ENCODE assay signal across 8 mouse cellular contexts in the genomic region with DNA sequence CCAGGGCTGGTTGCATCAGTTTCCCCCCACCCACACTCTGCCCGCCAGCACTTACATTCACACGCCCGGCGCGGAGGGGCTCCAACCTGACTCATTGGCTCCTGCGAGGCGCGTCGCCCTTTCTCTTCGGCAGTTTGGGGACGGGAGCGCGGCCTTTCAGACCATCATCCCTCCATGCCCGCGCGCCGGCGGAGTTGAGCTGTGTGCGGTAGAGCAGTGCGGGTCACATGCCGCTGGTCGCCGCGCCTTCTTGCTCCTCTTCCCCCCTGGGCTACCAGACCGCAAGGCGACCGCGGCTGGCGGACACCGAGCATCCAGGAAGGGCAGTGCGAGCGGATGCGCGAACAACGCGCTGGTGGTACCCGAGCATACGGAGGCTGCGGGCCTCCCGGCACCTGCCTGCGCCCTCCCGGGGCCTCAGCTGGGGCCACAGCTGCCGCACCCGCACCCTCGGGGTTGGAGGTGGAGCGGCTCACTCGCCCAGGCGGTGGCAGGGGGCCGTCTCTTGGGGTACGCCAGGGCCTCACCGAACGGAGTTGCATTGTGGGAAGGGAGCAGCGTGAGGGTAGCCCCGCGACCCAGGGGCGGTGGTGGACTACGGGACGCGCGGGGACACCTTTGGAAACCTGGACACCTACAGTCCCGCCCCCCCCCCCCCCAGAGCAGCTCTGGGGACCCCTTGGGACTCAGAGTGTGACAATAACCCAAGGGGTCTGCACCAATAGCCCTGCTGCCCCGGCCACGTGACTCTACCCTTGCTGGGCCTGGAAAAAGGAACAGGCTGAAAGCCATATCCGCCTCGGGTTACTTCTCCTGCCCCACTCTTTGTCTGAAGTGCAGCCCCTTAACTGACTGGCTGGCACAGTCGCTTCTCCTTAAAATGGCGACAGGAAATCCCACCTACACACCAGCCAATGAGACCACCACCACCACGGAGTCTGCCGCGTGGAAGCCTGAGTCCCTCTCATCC. TPM values are rescaled to one million over a fixed set of nuclear protein-coding genes. Genes with fewer than 3 reads are reported as not detected.
DNase-seq lines count a peak whose midpoint lies in the region; ATAC-seq and TF ChIP-seq lines count a peak whose summit lies in the region.

A gene (minus strand): TSS at position 478 of the 970 bp plus-strand sequence.

- H3K9ac ChIP-seq in kidney, postnatal 0 days (ENCODE audit: low read depth, low read length) = peak within 1 kb of the TSS; percentile 75
- peak within 1 kb of the TSS; percentile 80 for H3K9ac ChIP-seq in liver, embryonic 13.5 days
- peak within 1 kb of the TSS; percentile 90 for H3K9ac ChIP-seq in stomach, embryonic 16.5 days (ENCODE audit: low read length)

- TF ChIP-seq CTCF in cortical plate, adult 2 months (IDR thresholded peaks at IDR 0.05; ENCODE audit: extremely low read depth, insufficient read depth, low read length) = no peak
- TF ChIP-seq CTCF in kidney, postnatal 0 days (IDR thresholded peaks at IDR 0.05; ENCODE audit: low read depth) = no peak

- peak; percentile 87 for DNase-seq in 416B (ENCODE audit: low read depth)
- DNase-seq in kidney, postnatal 0 days (ENCODE audit: low spot score) = peak; percentile 73
- peak; percentile 47 for DNase-seq in liver, embryonic 13.5 days
- peak; percentile 74 to 77 for DNase-seq in natural killer cell, adult 2 months (ENCODE audit: low spot score in 2 of 2)

- TF ChIP-seq POLR2A in cortical plate, adult 2 months (IDR thresholded peaks at IDR 0.05; ENCODE audit: extremely low read depth, insufficient read depth, low read length) = no peak

- H3K27ac ChIP-seq in cortical plate, adult 2 months (ENCODE audit: insufficient read depth, low read length) = peak within 1 kb of the TSS; percentile 97
- H3K27ac ChIP-seq in kidney, postnatal 0 days = peak within 1 kb of the TSS; percentile 93
- peak within 1 kb of the TSS; percentile 83 for H3K27ac ChIP-seq in liver, embryonic 13.5 days
- H3K27ac ChIP-seq in stomach, embryonic 16.5 days (ENCODE audit: low read length) = peak within 1 kb of the TSS; percentile 94

- WGBS in kidney, postnatal 0 days = under 1% methylated on average over 42 of the region's 70 CpGs
- under 1% methylated on average over 64 of the region's 70 CpGs for WGBS in liver, embryonic 13.5 days (ENCODE audit: insufficient replicate concordance)
- under 1% methylated on average over 69 of the region's 70 CpGs for WGBS in stomach, embryonic 16.5 days

- H3K4me1 ChIP-seq in cortical plate, adult 2 months (ENCODE audit: control insufficient read depth, insufficient read depth, low read length) = 0 out of 2 replicates have a peak, but pooled peaks cover 2% of the 10 kb centered on the region
- no peaks in the 10 kb centered on the region; the same call in 1 of the 2 replicates for H3K4me1 ChIP-seq in kidney, postnatal 0 days (replicated peaks; ENCODE audit: insufficient read depth, low read length)
- peaks cover 55% of the 10 kb centered on the region for H3K4me1 ChIP-seq in liver, embryonic 13.5 days (replicated peaks)
- H3K4me1 ChIP-seq in stomach, embryonic 16.5 days (ENCODE audit: control insufficient read depth, insufficient read depth, low read length) = peaks cover 15% of the 10 kb centered on the region; the same call in 1 of the 2 replicates

- H3K4me2 ChIP-seq in kidney, postnatal 0 days (ENCODE audit: low read length) = peak within 1 kb of the TSS; percentile 94
- H3K4me2 ChIP-seq in liver, embryonic 13.5 days = peak within 1 kb of the TSS; percentile 97
- H3K4me2 ChIP-seq in stomach, embryonic 16.5 days (ENCODE audit: low read depth, low read length) = peak within 1 kb of the TSS; percentile 97

- H3K36me3 ChIP-seq in kidney, postnatal 0 days (ENCODE audit: insufficient read depth, low read length) = no peaks in the 10 kb centered on the region
- H3K36me3 ChIP-seq in liver, embryonic 13.5 days = peaks cover 4% of the 10 kb centered on the region
- H3K36me3 ChIP-seq in stomach, embryonic 16.5 days (ENCODE audit: control insufficient read depth, insufficient read depth, low read length) = no peaks in the 10 kb centered on the region

- H3K27me3 ChIP-seq in kidney, postnatal 0 days (ENCODE audit: insufficient read depth, low read length) = no peaks in the 10 kb centered on the region
- no peaks in the 10 kb centered on the region for H3K27me3 ChIP-seq in liver, embryonic 13.5 days
- H3K27me3 ChIP-seq in stomach, embryonic 16.5 days (ENCODE audit: control insufficient read depth, insufficient read depth, low read length) = no peaks in the 10 kb centered on the region

- no peaks in the 10 kb centered on the region for H3K9me3 ChIP-seq in kidney, postnatal 0 days (replicated peaks; ENCODE audit: low read length)
- H3K9me3 ChIP-seq in liver, embryonic 13.5 days (replicated peaks) = no peaks in the 10 kb centered on the region
- H3K9me3 ChIP-seq in stomach, embryonic 16.5 days (replicated peaks; ENCODE audit: control insufficient read depth, low read length) = no peaks in the 10 kb centered on the region

- H3K4me3 ChIP-seq in cortical plate, adult 2 months (ENCODE audit: insufficient read depth, low read length) = peak within 1 kb of the TSS; percentile 77
- H3K4me3 ChIP-seq in kidney, postnatal 0 days (replicated peaks; ENCODE audit: low read depth, low read length) = peak within 1 kb of the TSS; percentile 58
- H3K4me3 ChIP-seq in liver, embryonic 13.5 days (replicated peaks) = peak within 1 kb of the TSS; percentile 71
- peak within 1 kb of the TSS; percentile 78 for H3K4me3 ChIP-seq in stomach, embryonic 16.5 days (replicated peaks; ENCODE audit: low read length)

- peak; percentile 10 for ATAC-seq in activated CD4-positive, CD25-positive, alpha-beta regulatory T cell, adult 4 months
- ATAC-seq in granulocyte monocyte progenitor cell, adult 5-6 weeks (replicated peaks; ENCODE audit: poor library complexity, severe bottlenecking) = peak; percentile 28
- peak; percentile 48 for ATAC-seq in kidney, postnatal 0 days (replicated peaks; ENCODE audit: low FRiP score, low read depth)
- peak; percentile 76 for ATAC-seq in liver, embryonic 13.5 days (ENCODE audit: low read depth)
- peak; percentile 69 for ATAC-seq in stomach, embryonic 16.5 days (ENCODE audit: insufficient read depth, low FRiP score)

RNA-seq across cellular contexts. Expression of the gene that starts here (rescaled TPM):
- polyA plus RNA-seq in activated CD4-positive, CD25-positive, alpha-beta regulatory T cell, adult 4 months (2017; shearing (Covaris generic)) = 10 to 100 TPM; 55.8 to 63.4 TPM
- 57.3 and 59.2 TPM in 2 replicates for polyA plus RNA-seq in cortical plate, adult 2 months (2012; rRNA removed)
- 93.0 and 110 TPM in 2 replicates for total RNA-seq in granulocyte monocyte progenitor cell, adult 5-6 weeks (2014; fragmentation: Nextera tagmentation)
- 63.9 and 67.5 TPM in 2 replicates for total RNA-seq in granulocyte monocyte progenitor cell, adult 5-6 weeks (2017)
- 44.3 and 56.2 TPM in 2 replicates for polyA plus RNA-seq in kidney, postnatal 0 days (2015; fragmentation: Nextera tagmentation; extraction: Ambion mirVana)
- polyA plus RNA-seq in liver, embryonic 13.5 days (2015; fragmentation: Nextera tagmentation; extraction: Ambion mirVana) = 29.6 and 40.1 TPM in 2 replicates
- polyA plus RNA-seq in stomach, embryonic 16.5 days (2015; fragmentation: Nextera tagmentation; extraction: Ambion mirVana) = 55.6 and 58.0 TPM in 2 replicates

Comparison
In these comparisons a context has a peak if more than half of its experiments do, and no peak if none do; other contexts are left out.
1. Peak in every context shown above with its lines: DNase-seq, ATAC-seq, H3K4me3 ChIP-seq and H3K27ac ChIP-seq.
2. ATAC-seq: peak in every context shown above with its lines; median percentile 76 in liver, embryonic 13.5 days; 69 in stomach, embryonic 16.5 days; 48 in kidney, postnatal 0 days; 28 in granulocyte monocyte progenitor cell, adult 5-6 weeks; 10 in activated CD4-positive, CD25-positive, alpha-beta regulatory T cell, adult 4 months.